Mouse (Mus musculus) telencephalon, adult 2 months (tissue): ENCODE results near the gene Nutm1.
"Not testable (repeated sequence)": the region's sequence is repeated elsewhere in the genome, so short reads cannot be mapped to it uniquely, and the experiment has no call there.

Experiments
- DNase-seq: peaks from one replicate; pipeline ENCODE4 v3.0.0-alpha.2; 2011; ENCODE audit warnings: low read depth, low spot score

Gene Nutm1

DNA sequence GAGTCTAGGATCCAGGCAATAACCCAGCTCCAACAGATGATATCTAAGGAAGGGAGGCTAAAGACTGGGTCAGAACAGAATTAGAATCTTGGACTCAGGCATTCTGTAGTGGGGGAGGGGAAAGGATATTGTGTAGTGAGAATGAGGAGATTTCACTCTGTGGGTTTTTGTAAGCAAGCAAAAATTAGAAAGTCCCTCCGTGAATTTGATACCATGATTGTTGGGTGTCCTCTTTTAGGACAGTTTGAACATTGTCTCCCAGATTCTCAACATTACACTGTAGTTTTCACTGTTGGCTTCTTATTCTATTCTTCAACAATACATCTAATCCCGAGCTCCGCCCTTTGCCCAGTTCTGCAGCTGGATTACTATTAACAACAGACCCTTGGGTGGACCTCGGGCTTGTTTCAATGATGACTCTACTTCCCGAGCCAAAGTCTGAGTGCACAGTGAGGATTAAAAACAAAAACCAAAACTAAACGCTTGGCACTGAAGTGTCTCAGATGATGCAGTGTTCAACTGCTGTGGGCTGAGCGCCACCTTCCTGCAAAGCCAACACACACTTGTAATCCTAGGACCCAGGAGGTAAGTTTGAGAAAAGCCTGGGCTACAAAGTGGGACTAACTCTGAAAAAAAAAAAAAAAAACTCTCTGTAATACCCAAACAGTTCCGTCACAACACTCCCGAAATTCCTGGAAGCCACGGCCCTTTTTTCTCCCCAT lies at the start of gene Nutm1:
TSS of gene Nutm1 (minus strand) at position 51 of the 722 bp plus-strand sequence.
- DNase-seq = no peak

DNA sequence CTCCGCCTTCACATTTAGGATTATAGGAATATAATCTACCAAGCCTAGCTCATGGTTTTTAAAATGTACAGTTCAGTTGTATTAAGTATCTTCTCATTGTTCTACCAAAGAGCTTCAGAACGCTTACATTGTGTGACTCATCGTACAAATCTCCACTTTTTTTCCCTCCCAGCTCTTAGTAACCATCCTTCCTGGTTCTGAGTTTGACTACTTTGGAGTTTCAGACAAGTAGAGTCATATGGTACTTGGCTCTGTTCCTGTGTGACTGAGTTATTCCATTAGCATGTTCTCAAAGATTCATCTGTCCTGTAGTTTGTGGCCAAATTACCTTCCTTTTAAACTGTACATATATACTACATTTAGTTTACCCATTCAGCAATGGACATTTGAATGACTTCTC lies 49.6 kb upstream of the Nutm1 start:
- peak; percentile 50 for DNase-seq

DNA sequence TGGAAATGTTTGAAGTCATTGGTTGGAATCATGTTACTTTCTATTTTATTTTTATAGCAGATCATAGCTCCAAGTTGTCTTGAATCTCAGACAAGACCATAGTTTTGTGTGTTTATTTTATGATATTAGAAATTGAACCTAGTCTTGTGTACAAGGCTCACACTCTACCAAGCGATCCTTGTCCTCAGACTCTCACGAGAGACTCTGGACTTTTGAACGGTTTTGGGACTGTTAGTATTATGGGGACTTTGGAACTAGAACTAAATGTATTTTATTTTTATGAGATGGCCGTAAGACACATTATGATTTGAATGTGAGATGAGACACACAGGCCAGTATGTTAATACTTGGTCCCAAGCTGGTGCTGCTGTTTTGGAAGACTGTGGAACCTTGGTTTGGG lies 39.1 kb upstream of the Nutm1 start:
- DNase-seq = no peak

DNA sequence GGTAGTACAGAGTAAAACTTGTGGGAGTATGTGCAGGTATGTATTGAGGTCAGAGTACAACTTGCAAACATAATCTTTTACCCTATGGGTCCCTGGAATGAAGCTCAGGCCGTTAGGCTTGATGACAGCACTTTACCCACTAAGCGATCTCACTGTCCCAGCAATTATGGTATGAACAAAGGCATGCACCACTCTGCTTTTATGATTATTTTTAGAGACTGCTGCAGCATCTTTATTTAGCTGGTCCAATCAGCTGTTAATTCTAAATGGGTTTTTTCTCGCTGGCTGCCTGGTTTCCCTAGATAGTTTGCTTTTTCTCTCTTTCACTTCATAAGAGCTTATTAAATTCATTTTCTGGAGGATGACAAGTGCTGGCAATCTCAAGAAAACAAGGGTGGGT lies 37.1 kb upstream of the Nutm1 start:
- peak; percentile 80 for DNase-seq

DNA sequence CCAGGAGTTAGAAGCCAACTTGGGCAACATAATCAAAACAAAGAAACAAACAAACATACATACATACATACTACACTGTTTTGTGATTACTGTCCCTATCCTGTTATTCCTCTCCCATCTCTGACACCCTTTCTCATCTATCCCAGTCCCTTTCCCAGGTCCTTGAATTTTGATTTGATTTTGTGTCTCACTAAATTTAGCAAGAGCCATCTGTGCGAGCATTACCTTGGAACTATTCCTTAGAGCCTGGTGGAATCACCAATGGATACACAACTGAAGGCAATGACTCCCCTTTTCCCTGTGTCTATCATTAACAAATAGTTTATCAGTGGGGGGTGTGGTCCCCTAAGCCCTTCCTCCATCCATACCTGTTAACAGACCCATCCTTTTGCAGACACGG lies 33.7 kb upstream of the Nutm1 start:
- DNase-seq = no peak

DNA sequence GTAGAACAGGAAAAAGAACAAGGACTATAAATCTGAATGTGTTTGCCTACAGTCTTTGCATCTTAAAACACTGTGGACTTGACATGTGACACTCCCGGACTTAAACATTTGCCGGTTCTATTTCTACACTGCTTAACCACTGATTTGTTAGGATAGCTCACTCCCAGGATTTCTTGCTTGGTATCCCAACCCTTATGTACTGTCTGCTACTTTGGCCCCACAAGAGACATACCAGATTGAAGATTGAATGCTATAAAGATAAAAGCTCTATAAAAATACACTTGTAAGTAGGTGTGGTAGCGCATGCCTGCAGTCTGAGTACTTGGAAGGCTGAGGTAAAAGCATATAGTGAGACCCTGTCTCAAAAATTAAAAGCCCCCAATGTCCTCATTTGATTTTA lies 30.4 kb upstream of the Nutm1 start:
- no peak for DNase-seq

DNA sequence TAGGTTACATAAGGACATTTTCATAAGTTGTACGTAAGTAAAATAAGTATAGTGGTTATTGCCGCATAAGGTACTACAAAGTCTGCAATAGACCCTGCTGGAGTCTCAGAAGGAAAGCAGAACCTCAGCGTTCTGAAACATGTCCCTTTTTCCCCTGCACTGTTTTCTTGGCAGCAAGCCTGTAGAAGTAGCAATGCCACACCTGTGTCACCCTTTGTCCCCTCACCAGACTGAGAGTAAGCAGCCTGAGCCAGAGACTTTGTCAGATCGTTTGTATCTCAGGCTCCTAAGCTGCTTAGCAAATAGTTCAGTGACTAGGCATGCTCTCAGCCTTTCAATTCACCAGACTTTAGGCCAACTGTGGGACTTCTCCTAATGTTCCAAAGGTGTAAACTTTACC lies 28.0 kb upstream of the Nutm1 start:
- no peak for DNase-seq

DNA sequence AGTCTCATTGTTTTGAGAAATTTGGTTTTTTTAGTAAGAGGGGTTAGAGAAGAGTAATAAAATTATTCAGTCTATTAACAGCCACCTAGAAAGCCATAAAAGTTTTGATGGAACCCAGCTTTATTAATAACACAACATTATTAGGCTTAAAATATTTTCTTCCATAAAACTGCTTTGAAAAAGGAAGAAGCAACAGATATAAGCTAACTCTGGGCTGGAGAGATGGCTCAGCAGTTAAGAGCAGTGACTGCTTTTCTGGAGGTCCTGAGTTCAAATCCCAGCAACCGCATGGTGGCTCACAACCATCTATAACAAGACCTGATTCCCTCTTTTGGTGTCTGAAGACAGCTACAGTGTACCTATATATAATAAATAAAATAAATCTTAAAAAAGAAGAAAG lies 27.0 kb upstream of the Nutm1 start:
- DNase-seq = not testable (repeated sequence)

DNA sequence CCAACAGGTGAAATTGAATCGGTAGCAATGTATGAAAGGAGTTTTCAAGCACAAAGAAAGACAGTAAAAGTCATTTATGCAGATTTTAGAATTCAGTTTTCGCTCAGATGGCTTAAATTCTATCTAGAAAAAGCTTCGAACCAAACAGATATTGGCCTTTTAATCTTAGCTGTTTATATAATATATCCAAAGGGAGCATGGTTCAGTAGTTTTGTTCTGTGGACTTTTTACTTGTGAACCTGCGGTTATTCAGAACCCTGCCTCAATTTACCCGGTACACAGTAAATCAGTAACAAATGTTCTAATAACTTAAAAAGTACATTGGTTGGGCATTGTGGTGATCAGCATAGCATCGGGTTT lies 25.9 kb upstream of the Nutm1 start:
- no peak for DNase-seq

DNA sequence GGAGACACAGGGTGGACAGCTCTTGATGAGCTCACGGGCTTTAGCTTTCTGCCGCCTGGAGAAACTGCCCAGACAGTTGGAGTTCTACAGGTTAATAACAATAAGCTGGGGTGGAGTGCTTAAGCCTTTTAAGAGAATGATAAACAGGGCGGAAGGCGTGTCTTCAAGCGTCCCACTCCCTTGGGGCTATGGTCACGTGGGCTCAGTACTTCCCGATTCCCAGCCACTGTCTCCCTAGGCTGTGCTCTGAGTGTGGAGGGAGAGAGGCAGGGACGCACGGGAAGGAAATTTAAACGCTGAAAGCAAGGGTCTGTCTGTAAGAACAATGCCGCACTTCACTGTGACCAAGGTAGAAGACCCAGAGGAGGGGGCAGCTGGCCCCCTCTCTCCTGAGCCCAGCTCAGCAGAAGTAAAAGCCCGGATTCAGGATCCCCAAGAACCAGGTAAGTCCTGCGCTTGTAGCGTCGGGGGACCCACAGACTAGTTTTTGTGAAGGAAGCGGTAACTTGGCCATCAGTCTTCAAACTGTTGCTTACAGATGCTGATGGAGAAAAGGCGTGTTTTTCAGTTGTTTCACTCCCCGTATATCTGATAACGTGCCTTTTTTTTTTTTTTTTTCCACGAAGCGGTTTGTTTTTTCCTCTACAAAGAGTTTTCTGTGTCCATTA lies 25.4 kb upstream of the Nutm1 start:
- no peak for DNase-seq

DNA sequence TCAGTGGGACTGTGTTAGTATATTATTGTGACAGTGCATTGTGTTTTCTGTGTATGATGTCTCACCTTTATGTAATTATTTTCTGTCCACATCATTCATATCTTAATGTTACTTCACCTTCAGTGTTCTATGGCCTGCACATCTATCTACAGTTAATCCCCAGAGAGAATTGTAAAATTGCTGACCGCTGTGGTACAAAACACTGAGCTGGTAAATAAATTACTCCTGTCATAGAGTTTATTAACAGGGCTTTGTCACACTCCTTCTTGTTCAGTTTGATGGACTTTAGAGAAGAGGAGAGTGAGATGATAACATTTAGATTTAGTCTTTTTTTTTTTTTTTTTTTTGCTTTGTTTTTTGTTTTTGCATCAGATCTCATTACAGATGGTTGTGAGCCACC lies 23.8 kb upstream of the Nutm1 start:
- DNase-seq = no peak

DNA sequence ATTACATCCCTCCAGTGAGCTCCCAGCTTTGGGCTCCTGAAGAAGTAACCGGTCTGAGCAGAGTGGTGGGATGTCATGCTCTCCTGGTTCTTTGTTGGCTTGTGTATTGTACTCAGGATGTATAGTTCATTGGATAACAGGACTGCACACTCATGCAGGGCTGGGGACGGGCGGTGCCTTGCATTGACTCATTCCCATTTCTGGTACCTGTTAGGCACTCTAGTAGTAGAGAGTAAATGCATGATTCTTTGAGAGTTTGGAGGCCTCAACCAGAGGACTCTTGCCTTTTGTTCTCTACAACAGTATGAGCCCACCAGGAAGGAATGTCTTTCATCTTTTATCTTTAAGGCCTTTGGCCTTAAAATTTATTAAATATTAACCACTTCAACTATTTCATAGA lies 17.8 kb upstream of the Nutm1 start:
- no peak for DNase-seq

DNA sequence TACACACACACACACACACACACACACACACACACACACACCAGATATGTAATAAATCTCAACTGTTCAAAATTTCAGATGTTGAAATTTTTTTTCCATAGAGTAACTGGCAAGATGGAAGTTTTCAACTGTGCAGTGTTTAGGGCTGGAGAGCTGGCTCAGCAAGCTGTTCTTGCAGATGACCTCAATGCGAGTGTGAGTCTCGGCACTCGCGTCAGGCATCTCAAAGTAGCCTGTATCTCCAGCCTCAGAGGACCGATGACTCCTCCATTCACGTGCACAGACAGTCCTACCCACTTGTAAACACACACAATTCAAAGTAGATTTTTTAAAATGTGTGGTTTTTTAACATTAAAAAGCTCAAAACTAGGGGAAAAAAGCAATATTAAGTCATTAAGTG lies 14.4 kb upstream of the Nutm1 start:
- DNase-seq = no peak

DNA sequence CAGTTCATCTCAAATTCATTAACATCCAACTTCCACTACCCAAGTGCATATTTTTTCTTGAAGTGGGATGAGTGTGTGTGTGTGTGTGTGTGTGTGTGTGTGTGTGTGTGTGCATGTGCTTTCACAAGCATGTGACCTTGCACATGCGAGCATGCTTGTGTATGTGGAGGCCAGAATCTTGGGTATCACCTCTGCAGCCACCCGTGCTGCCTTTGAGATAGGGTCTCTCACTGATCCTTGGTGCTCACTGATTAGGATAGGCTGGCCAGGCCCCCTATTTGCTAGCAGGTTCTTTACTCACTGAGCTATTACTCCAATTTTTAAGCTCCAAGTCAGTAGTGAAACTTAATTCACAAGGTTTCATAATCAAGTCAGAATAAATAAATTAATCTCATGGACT lies 13.8 kb upstream of the Nutm1 start:
- no peak for DNase-seq

DNA sequence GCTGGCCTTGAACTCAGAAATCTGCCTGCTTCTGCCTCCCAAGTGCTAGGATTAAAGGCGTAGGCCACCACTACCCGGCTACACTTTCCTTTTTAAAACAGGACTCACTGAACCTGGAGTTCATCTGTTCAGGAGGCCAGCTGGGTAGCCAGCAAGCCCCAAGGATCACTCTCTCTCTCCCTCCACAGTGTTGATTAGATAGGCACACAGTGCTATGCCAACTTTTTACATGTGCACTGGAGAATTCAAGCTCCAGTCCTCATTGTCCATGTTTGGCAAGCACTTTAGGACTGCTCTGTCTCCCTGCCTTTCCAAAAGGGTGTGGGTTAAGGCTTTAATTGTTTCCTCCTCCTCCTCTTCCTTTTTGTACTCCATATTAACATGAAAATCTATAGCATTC lies 10.9 kb upstream of the Nutm1 start:
- no peak for DNase-seq

DNA sequence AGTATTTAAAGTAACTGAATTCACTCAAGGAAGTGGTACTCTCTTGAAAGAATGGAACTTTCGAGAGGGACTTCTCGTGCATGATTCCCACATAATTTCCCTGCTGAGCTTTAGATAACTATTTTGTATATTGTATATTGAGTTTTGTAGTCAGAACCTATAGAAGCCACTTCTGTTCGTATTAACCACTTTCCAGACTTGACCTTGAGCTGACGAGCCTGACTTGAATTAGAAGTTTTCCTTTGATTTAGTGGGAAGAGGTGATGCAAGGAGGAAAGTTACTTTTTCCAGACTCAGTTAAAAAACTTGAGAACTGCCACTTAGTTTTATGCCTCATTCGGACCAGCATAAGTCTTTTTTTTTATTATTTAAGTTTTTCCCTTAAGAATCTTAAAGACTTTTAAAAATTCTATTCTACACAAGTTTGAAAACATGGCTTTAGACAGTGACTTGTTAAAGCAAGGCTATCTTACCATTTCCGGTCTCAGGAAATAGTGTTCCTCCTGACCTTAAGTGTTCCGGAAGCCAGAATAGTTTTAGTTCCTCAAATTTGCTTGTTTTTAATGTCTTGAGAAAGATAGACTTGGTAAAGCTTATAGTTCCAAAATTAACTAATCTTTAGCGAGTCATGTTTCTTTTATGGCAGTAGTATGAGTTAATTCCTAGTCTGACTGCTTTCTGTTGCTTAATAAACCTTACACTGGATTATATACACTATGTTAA lies 8.6 kb upstream of the Nutm1 start:
- DNase-seq = no peak

DNA sequence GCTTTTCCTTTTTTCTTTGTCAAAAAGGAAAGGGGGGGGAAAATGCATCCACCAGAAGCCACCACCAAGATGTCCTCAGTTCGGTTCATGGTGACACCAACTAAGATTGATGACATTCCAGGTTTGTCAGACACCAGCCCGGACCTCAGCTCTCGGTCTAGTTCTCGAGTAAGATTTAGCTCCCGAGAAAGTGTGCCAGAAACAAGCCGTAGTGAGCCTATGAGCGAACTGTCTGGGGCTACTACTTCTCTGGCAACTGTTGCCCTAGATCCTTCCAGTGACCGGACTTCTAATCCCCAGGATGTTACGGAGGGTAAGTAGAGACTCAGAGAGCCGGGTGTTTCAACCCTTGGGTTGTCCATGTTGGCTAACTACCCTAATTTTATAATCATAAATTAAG lies 7.7 kb upstream of the Nutm1 start:
- no peak for DNase-seq

DNA sequence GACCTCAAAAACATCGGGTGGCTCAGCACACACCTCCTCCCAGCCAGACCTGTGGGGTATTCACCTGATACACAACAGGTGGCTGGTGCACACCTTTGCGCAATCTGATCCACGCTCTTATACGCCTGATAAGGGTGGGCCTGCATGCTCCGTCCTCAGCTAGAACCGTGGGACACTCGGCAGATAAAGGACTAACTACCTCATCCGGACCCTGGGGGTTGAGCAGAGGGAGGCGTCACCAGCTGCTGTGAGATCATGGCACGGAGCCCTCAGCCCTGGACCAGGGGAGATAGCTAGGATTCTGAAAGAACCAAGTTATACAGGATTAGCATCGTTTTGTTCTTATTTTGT lies 7.1 kb upstream of the Nutm1 start, which contains the start of gene Gm21985:
TSS of gene Gm21985 (plus strand) at position 73 of the 351 bp plus-strand sequence.
- DNase-seq = no peak

DNA sequence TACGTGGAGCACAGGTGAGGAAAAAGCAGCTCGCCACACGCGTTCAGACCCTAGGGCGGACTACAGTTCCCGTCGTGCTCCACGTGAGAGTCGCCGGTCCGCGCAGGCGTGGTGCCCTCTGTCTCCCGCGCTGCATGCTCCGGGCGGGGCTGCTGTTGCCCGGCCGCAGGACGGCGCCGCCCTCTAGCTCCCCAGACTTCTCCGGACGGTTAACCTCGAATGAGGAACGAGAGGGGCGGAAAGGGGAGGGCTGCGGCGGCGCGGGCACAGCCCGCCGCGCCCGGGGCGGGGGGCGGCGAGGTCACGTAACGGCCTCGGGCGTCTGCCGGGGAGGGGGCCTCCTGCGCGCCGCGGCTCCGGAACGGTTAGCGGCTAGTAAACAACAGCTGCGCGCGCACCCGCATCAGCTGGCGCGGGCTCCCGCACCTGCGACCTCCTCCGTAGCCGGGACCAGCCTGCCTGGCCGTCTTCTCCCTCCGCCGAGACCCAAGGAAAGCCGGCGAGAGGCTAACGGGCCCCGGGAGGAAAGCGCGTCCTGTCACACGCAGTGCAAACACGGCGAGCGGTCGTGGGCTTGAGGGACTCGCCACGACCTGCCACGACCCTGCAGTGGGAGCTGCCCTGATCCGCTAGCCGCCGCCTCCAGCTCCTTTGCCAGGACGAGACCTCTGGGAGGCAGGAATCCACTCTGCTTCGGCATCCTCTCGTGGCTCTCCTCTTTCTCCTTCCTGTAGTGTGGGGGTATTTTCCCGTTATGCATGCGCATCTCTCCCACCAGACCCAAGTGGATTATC lies 6.6 kb upstream of the Nutm1 start, which contains the start of gene Slc12a6:
TSS of gene Slc12a6 (plus strand) at position 378 of the 794 bp plus-strand sequence.
- peak; percentile 72 for DNase-seq

DNA sequence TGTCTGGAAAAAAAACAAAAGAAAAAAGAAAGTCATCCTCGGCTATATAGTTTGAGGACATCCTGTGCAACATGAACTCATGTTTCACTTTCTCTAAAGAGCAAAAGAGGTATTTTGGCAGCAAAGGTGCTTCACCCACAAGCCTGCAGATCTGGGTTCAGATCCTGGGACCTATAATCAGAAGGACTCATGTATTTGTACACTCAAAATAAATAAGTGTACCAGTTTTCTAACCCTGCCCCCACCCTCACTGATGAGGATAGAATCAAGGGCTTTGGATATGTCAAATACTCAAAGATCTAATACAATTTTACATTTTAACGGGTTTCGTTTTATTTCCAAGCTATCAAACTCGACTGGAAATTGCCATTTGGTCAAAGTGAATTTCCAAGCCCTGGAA lies 5.3 kb upstream of the Nutm1 start:
- no peak for DNase-seq

DNA sequence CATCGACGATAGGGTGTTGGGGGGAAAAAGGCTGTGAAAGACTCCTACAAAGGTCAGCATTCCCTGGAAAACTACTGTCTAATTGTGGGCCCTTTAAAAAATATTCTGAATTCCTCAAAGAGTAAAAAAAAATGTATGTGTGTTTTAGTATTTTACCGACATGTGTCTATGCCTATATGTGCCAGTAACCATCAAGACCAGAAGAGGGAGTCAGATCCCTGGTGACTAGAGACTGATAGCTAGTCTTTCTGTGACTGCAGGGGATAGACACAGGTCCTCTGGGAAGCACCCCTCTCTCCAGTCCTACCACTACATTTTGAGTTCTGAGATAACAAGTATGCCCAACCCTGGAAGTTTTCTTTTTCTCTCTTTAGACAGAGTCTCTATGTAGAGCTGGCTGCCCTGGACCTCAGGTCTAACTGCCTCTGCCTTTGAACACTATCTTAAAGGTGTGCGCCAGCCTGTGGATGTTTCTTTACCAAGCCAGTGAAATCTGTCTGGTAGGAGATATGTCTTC lies 3.7 kb upstream of the Nutm1 start:
- DNase-seq = no peak
